Mouse (Mus musculus): ENCODE measurements at regions not wholly inside any gene's neighbourhood (a gene's known extent, or its start where the extent isn't known, plus 50 kb on each side); places are given as distances from the start of the nearest gene placed in this dataset.

GRCm38 (mm10) chr8:10713515-10714042 lies 294.7 kb downstream of the Irs2 start:
- TF ChIP-seq CTCF (IDR thresholded peaks at IDR 0.05; ENCODE audit: extremely low read depth, insufficient read depth, insufficient read length, insufficient replicate concordance) (no peak), POLR2A (IDR thresholded peaks at IDR 0.05; ENCODE audit: low read depth, low read length) (no peak)
